Mouse (Mus musculus): ENCODE results near the gene Nsrp1. TPM values are rescaled to one million over a fixed set of nuclear protein-coding genes. Genes with fewer than 3 reads are reported as not detected.

The Nsrp1 gene
- polyA plus RNA-seq, 1 experiment from 2014 or later: 70.9 TPM

- Histone ChIP-seq H3K36me3 (ENCODE audit: control insufficient read depth, insufficient read depth, low read length) (no peaks in the 10 kb centered on the region), H3K27me3 (ENCODE audit: control insufficient read depth, insufficient read depth, low read length) (no peaks in the 10 kb centered on the region), H3K4me3 (ENCODE audit: low read depth, low read length) (no peak overlapping the region), H3K4me1 (ENCODE audit: control insufficient read depth, insufficient read depth, low read length) (no peaks in the 10 kb centered on the region), H3K9ac (ENCODE audit: low read length) (no peak overlapping the region), H3K27ac (replicated peaks; ENCODE audit: low read depth, low read length) (no peak overlapping the region), H3K9me3 (ENCODE audit: control insufficient read depth, low read length) (no peaks in the 10 kb centered on the region), H3K4me2 (ENCODE audit: low read depth, severe bottlenecking) (no peak overlapping the region)
- DNase-seq (ENCODE audit: low spot score) (no peak), ATAC-seq (ENCODE audit: insufficient number of reproducible peaks, low FRiP score, low TSS enrichment, low read depth) (no peak)
- WGBS: 72% methylated on average over 3 of the region's 3 CpGs
Observed at GRCm38 (mm10) chr11:77026559-77026958, 51.7 kb downstream of the Nsrp1 start.

- no peaks in the 10 kb centered on the region for H3K27me3 ChIP-seq (ENCODE audit: control insufficient read depth, insufficient read depth, low read length)
- H3K4me3 ChIP-seq (ENCODE audit: low read depth, low read length): no peak overlapping the region
- DNase-seq (ENCODE audit: low spot score): no peak
- WGBS: 83% methylated on average over 9 of the region's 9 CpGs
- no peaks in the 10 kb centered on the region for H3K9me3 ChIP-seq (ENCODE audit: control insufficient read depth, low read length)
- H3K4me2 ChIP-seq (ENCODE audit: low read depth, severe bottlenecking): no peak overlapping the region
- H3K36me3 ChIP-seq (ENCODE audit: control insufficient read depth, insufficient read depth, low read length): no peaks in the 10 kb centered on the region
- H3K27ac ChIP-seq (replicated peaks; ENCODE audit: low read depth, low read length): no peak overlapping the region
- H3K9ac ChIP-seq (ENCODE audit: low read length): no peak overlapping the region
- H3K4me1 ChIP-seq (ENCODE audit: control insufficient read depth, insufficient read depth, low read length): no peaks in the 10 kb centered on the region
- no peak for ATAC-seq (ENCODE audit: insufficient number of reproducible peaks, low FRiP score, low TSS enrichment, low read depth)
Observed at GRCm38 (mm10) chr11:77021749-77022396, 56.4 kb downstream of the Nsrp1 start.

- H3K4me3 ChIP-seq (ENCODE audit: low read depth, low read length): no peak overlapping the region
- no peak overlapping the region for H3K4me2 ChIP-seq (ENCODE audit: low read depth, severe bottlenecking)
- H3K9me3 ChIP-seq (ENCODE audit: control insufficient read depth, low read length): no peaks in the 10 kb centered on the region
- no peak overlapping the region for H3K9ac ChIP-seq (ENCODE audit: low read length)
- no peaks in the 10 kb centered on the region for H3K27me3 ChIP-seq (ENCODE audit: control insufficient read depth, insufficient read depth, low read length)
- WGBS: 80% methylated on average over 8 of the region's 8 CpGs
- no peaks in the 10 kb centered on the region for H3K4me1 ChIP-seq (ENCODE audit: control insufficient read depth, insufficient read depth, low read length)
- H3K27ac ChIP-seq (replicated peaks; ENCODE audit: low read depth, low read length): no peak overlapping the region
- no peaks in the 10 kb centered on the region for H3K36me3 ChIP-seq (ENCODE audit: control insufficient read depth, insufficient read depth, low read length)
- ATAC-seq (ENCODE audit: insufficient number of reproducible peaks, low FRiP score, low TSS enrichment, low read depth) (no peak), DNase-seq (ENCODE audit: low spot score) (no peak)
Observed at GRCm38 (mm10) chr11:77019539-77019938, 58.7 kb downstream of the Nsrp1 start.

- DNase-seq (ENCODE audit: low spot score) (no peak), ATAC-seq (ENCODE audit: insufficient number of reproducible peaks, low FRiP score, low TSS enrichment, low read depth) (no peak)
- 83% methylated on average over 11 of the region's 11 CpGs for WGBS
- Histone ChIP-seq H3K9ac (ENCODE audit: low read length) (no peak overlapping the region), H3K36me3 (ENCODE audit: control insufficient read depth, insufficient read depth, low read length) (no peaks in the 10 kb centered on the region), H3K27me3 (ENCODE audit: control insufficient read depth, insufficient read depth, low read length) (no peaks in the 10 kb centered on the region), H3K4me1 (ENCODE audit: control insufficient read depth, insufficient read depth, low read length) (no peaks in the 10 kb centered on the region), H3K4me2 (ENCODE audit: low read depth, severe bottlenecking) (no peak overlapping the region), H3K9me3 (ENCODE audit: control insufficient read depth, low read length) (no peaks in the 10 kb centered on the region), H3K27ac (replicated peaks; ENCODE audit: low read depth, low read length) (no peak overlapping the region), H3K4me3 (ENCODE audit: low read depth, low read length) (no peak overlapping the region)
Observed at GRCm38 (mm10) chr11:77018046-77018445, 60.2 kb downstream of the Nsrp1 start.

GRCm38 (mm10) chr11:77010762-77011475 is 67.3 kb downstream of the Nsrp1 start:
- WGBS: 75% methylated on average over 10 of the region's 10 CpGs
- Histone ChIP-seq H3K4me3 (ENCODE audit: low read depth, low read length) (no peak overlapping the region), H3K9me3 (ENCODE audit: control insufficient read depth, low read length) (no peaks in the 10 kb centered on the region), H3K36me3 (ENCODE audit: control insufficient read depth, insufficient read depth, low read length) (no peaks in the 10 kb centered on the region), H3K27ac (replicated peaks; ENCODE audit: low read depth, low read length) (no peak overlapping the region), H3K4me1 (ENCODE audit: control insufficient read depth, insufficient read depth, low read length) (peaks cover 5% of the 10 kb centered on the region; the same call in 1 of the 2 replicates), H3K27me3 (ENCODE audit: control insufficient read depth, insufficient read depth, low read length) (no peaks in the 10 kb centered on the region), H3K9ac (ENCODE audit: low read length) (no peak overlapping the region), H3K4me2 (ENCODE audit: low read depth, severe bottlenecking) (no peak overlapping the region)
- ATAC-seq (ENCODE audit: insufficient number of reproducible peaks, low FRiP score, low TSS enrichment, low read depth) (no peak), DNase-seq (ENCODE audit: low spot score) (no peak)

GRCm38 (mm10) chr11:77009069-77010025 is 68.9 kb downstream of the Nsrp1 start:
- no peak overlapping the region for H3K4me2 ChIP-seq (ENCODE audit: low read depth, severe bottlenecking)
- ATAC-seq (ENCODE audit: insufficient number of reproducible peaks, low FRiP score, low TSS enrichment, low read depth) (no peak), DNase-seq (ENCODE audit: low spot score) (no peak)
- no peaks in the 10 kb centered on the region for H3K27me3 ChIP-seq (ENCODE audit: control insufficient read depth, insufficient read depth, low read length)
- H3K4me1 ChIP-seq (ENCODE audit: control insufficient read depth, insufficient read depth, low read length): peaks cover 5% of the 10 kb centered on the region; the same call in 1 of the 2 replicates
- WGBS: 77% methylated on average over 16 of the region's 16 CpGs
- no peak overlapping the region for H3K27ac ChIP-seq (replicated peaks; ENCODE audit: low read depth, low read length)
- no peak overlapping the region for H3K9ac ChIP-seq (ENCODE audit: low read length)
- no peak overlapping the region for H3K4me3 ChIP-seq (ENCODE audit: low read depth, low read length)
- H3K36me3 ChIP-seq (ENCODE audit: control insufficient read depth, insufficient read depth, low read length): no peaks in the 10 kb centered on the region
- H3K9me3 ChIP-seq (ENCODE audit: control insufficient read depth, low read length): no peaks in the 10 kb centered on the region

GRCm38 (mm10) chr11:77006616-77007015 is 71.6 kb downstream of the Nsrp1 start:
- Histone ChIP-seq H3K4me3 (ENCODE audit: low read depth, low read length) (no peak overlapping the region), H3K27ac (replicated peaks; ENCODE audit: low read depth, low read length) (no peak overlapping the region), H3K4me1 (ENCODE audit: control insufficient read depth, insufficient read depth, low read length) (peaks cover 5% of the 10 kb centered on the region; the same call in 1 of the 2 replicates), H3K36me3 (ENCODE audit: control insufficient read depth, insufficient read depth, low read length) (no peaks in the 10 kb centered on the region), H3K4me2 (ENCODE audit: low read depth, severe bottlenecking) (no peak overlapping the region), H3K9ac (ENCODE audit: low read length) (no peak overlapping the region), H3K27me3 (ENCODE audit: control insufficient read depth, insufficient read depth, low read length) (no peaks in the 10 kb centered on the region), H3K9me3 (ENCODE audit: control insufficient read depth, low read length) (no peaks in the 10 kb centered on the region)
- ATAC-seq (ENCODE audit: insufficient number of reproducible peaks, low FRiP score, low TSS enrichment, low read depth) (no peak), DNase-seq (ENCODE audit: low spot score) (no peak)
- 27% methylated on average over 6 of the region's 6 CpGs for WGBS

GRCm38 (mm10) chr11:77005881-77006280 is 72.4 kb downstream of the Nsrp1 start:
- ATAC-seq (ENCODE audit: insufficient number of reproducible peaks, low FRiP score, low TSS enrichment, low read depth) (no peak), DNase-seq (ENCODE audit: low spot score) (no peak)
- 60% methylated on average over 4 of the region's 4 CpGs for WGBS
- H3K9ac ChIP-seq (ENCODE audit: low read length): no peak overlapping the region
- no peaks in the 10 kb centered on the region for H3K27me3 ChIP-seq (ENCODE audit: control insufficient read depth, insufficient read depth, low read length)
- H3K4me2 ChIP-seq (ENCODE audit: low read depth, severe bottlenecking): no peak overlapping the region
- H3K36me3 ChIP-seq (ENCODE audit: control insufficient read depth, insufficient read depth, low read length): no peaks in the 10 kb centered on the region
- no peaks in the 10 kb centered on the region for H3K9me3 ChIP-seq (ENCODE audit: control insufficient read depth, low read length)
- peaks cover 5% of the 10 kb centered on the region; the same call in 1 of the 2 replicates for H3K4me1 ChIP-seq (ENCODE audit: control insufficient read depth, insufficient read depth, low read length)
- H3K4me3 ChIP-seq (ENCODE audit: low read depth, low read length): no peak overlapping the region
- H3K27ac ChIP-seq (replicated peaks; ENCODE audit: low read depth, low read length): no peak overlapping the region

Measured in limb, embryonic 11.5 days (tissue).